Mouse (Mus musculus): ENCODE measurements around the gene Polr3b. TPM values are rescaled to one million over a fixed set of nuclear protein-coding genes. Genes with fewer than 3 reads are reported as not detected.

The Polr3b gene
- polyA plus RNA-seq (2012; rRNA removed): 8.1 and 8.3 TPM in 2 replicates

DNA sequence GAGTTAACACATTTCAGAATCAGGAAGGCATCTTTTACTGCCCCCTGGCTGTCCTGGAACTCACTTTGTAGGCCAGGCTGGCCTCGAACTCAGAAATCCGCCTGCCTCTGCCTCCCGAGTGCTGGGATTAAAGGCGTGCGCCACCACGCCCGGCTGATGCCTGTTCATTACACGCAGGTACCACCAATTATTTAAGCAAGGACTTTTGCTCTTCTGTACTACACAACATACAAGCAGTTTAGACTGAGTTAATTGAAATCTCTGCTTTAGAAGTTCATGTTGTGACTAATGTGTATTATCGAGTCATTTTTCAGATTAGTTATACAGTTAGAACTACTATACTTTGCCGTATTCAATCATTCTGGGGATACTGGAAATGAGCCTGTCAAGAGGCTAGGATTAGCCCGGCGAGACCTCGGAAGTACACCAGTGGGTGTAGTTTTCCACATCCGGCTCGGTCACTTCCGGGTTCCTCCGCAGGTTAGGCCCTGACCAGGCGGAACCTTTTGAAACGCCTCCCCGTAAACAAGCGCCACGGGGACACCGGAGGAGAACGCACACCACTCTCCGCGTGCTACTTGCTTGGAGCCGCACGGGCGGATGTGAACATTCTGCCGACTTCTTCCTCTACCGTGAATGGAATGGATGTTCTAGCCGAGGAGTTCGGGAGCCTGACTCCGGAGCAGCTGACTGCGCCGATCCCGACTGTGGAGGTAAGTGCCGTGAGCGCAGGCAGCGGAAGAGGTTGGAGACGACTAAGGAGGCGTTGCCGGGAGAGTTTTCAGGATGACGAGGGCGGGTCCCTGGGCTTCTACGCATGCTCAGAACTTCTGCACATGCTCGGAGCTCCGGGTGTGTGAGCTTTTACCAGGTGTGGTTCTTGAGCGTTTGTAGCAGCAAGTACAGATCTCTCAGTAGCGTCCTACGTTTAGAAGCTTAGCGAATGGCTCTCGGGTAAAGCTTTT lies at the start of gene Polr3b:
Gene Polr3b (plus strand): TSS at position 467 of the 965 bp plus-strand sequence.
- DNase-seq (ENCODE audit: extremely low spot score in 1 of 2, low spot score in 1 of 2): peak; percentile 91 to 98

DNA sequence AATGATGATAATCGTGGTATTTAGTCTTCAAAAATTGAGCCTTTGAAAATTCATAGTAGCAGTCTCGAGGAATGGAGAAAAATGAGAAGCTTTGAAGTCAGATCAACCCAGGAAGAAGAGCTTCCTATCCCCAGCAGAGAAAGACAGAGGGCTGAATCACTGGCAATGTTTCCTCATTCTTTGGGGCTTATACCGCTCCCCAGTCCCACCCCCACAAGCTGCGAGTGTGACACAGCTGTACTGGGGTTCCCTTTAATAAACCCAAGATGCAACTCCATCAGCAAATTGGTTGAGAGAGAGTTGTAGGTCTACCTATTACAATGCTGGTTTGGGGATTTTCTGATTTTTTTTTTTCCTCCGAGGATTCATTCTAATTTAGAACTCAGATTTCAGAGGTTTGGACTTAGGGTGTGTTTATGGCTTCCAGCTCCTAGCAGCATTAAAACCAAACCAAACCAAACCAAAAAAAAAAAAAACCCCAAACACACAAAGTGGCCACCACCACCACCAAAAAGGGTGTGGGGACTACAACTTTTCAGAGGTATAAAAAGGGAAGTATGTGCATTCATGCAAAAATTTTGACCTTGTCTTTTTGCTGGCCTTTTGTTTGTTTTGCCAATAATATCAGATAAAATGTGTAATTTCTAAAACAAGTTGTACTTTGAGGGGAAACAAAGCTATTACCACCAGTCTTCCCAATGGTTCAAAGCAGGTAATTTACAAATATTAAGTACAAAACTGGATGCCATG lies 48.2 kb upstream of the Polr3b start:
- no peak for DNase-seq (ENCODE audit: extremely low spot score in 1 of 2, low spot score in 1 of 2)

GRCm38 (mm10) chr10:84576029-84576394 lies 46.1 kb upstream of the Polr3b start:
- DNase-seq (ENCODE audit: extremely low spot score in 1 of 2, low spot score in 1 of 2): no peak

- DNase-seq (ENCODE audit: extremely low spot score in 1 of 2, low spot score in 1 of 2): peak; percentile 89 to 94
Measured at GRCm38 (mm10) chr10:84576395-84577070, 45.6 kb upstream of the Polr3b start, which contains the start of gene Tcp11l2. Gene Tcp11l2, plus strand, starts transcription at chr10:84576626.

GRCm38 (mm10) chr10:84577071-84577727 lies 44.9 kb upstream of the Polr3b start:
- DNase-seq (ENCODE audit: extremely low spot score in 1 of 2, low spot score in 1 of 2): peak; percentile 41 to 65

GRCm38 (mm10) chr10:84578738-84579137 lies 43.4 kb upstream of the Polr3b start:
- no peak for DNase-seq (ENCODE audit: extremely low spot score in 1 of 2, low spot score in 1 of 2)

DNA sequence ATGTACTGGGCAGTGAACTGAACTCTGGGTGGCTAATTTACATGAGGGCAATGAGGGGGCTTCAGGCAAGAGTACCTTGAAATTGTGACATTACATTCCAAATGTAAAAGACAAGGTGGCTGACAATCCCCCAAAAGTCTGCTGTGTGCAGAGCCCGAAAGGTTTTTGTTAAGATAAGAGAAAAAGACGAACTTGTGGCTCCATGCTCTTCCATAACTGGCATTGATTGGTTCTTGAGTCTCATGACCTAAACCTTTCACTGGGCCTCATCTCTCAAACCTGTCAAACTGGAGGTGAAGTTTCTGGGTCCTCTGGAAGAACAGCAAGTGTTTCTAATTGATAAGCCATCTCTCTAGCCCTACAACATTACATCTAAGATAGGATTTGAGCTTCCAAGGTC lies 42.6 kb upstream of the Polr3b start:
- DNase-seq (ENCODE audit: extremely low spot score in 1 of 2, low spot score in 1 of 2): no peak

DNA sequence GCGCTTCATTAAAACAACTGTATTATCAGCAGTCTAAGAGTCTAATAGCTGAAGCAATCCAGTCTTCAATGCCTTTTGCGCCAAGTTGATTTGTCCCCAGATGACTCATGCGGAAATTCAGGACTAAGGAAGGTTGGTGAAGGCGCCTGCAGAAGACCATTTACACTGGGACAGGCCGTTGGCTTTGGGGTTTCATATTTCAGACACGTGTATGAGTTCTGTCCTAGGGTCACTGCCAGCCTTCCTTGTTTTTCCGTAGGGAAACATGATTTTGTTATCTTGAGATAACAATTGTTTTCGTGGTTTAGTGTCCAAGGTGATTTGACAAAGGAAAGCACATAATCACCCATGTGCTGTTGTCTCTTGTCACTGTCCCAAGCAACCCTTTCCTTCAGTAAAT lies 40.9 kb upstream of the Polr3b start:
- DNase-seq (ENCODE audit: extremely low spot score in 1 of 2, low spot score in 1 of 2): no peak

DNA sequence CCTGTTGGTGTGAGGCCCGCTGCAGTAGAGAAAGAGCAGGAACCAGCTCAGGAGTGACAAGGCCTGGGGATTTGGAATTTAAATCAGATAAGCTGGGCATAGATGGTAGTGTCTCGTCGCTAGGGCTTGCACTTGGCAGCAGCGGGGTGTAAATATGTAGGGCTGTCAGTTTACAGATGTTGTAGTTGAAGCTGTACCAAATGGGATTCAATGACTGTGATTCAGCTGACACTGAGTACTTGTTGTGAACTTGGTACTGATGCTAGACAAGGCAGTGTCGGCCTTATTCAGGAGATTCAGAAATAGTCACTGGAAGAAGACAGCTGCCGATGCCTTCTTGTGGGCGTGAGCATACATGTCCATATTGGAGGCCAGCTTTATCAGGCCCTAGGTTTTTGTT lies 39.9 kb upstream of the Polr3b start:
- peak in 1 of 2 experiments; percentile 30 for DNase-seq (ENCODE audit: extremely low spot score in 1 of 2, low spot score in 1 of 2)

GRCm38 (mm10) chr10:84584451-84585293 lies 37.4 kb upstream of the Polr3b start:
- no peak for DNase-seq (ENCODE audit: extremely low spot score in 1 of 2, low spot score in 1 of 2)

- DNase-seq (ENCODE audit: extremely low spot score in 1 of 2, low spot score in 1 of 2): no peak
Measured at GRCm38 (mm10) chr10:84585294-84585650, 36.8 kb upstream of the Polr3b start.

DNA sequence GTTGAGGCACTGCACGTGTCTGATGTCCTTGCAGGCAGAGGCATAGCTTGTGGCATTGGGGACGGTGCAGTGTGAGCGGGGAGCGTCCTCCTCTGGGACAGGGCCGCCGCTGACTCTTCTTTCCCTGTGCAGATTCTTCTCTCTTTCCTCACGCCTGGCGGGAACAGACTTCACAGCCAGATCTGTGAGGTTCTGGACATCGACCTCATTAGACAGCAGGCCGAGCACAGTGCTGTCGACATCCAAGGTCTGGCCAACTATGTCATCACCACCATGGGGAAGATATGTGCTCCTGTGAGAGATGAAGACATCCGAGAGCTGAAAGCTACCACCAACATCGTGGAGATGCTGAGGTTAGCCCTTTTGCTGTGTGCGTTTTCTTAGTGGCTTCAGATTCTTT lies 31.1 kb upstream of the Polr3b start:
- no peak for DNase-seq (ENCODE audit: extremely low spot score in 1 of 2, low spot score in 1 of 2)

DNA sequence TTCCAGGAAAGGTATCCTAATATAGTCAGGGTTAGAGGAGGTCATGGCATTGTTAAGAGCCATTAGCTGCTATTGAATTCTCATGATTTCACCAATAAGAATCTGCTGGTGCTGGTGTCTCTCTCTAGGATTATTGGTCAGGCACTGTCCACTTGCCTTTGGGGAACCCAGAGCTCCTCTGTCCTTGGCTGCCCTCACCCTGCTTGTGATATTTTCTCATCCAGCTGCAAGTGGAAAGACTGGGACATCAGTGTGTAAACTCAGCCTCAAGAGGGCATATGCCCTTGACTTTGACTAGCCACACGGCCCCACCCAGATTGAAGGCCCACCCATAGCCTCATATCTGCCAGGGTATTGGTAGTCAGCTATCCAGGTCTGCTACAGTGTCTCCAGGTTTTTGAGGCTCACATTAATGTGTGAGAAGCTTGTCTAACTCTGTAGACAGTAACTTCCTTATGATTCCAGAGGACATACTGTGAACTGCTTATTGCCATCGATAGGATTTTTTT lies 30.4 kb upstream of the Polr3b start:
- no peak for DNase-seq (ENCODE audit: extremely low spot score in 1 of 2, low spot score in 1 of 2)

DNA sequence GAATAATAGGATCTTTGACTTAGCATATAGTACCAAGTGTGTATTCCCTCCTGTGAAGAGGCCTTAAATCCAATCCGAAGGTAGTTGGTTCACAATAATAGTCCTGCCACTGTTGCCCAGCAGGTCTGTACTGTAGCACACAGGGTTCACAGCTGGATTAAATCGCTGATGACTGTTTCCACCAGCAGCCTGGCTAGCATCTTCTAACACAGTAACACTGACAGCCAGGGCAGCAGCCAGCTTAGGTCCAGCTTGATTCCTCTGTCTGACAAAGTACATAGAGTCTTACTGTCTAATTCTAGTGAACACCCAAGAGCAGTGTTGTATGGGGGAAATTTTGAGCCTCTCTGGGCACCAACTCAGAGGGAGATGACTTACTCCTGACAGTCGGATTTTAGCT lies 29.3 kb upstream of the Polr3b start:
- DNase-seq (ENCODE audit: extremely low spot score in 1 of 2, low spot score in 1 of 2): no peak

DNA sequence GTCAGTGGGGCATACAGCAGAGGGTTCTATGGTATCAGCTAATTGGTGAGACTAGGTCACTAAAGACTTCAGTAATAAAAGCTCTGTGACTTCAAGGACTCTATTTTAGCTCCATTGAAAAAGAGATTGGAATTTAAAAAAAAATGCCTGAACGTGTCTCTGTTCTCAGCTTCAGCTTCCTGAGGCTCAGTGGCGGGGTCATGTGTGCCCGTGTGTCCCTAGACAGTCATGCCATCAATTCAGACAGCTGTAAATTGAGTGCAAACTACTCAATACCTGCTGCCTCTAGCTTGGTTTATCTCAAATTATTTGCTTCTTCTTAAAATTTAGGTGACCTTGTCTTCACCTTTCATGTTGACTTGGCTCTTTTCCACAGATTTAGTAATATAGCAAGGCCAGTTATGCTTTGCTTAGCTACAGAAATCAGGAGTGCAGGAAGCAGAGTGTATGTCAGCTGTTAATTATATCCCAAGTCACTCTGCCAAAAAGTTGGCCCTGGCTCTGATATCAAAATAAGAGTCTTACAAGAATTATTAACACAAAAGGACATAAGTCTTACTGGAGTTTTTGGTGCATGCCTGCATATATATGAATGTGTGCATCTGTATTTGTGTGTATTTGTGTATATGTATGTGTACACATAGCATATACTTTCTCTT lies 24.8 kb upstream of the Polr3b start:
- no peak for DNase-seq (ENCODE audit: extremely low spot score in 1 of 2, low spot score in 1 of 2)

GRCm38 (mm10) chr10:84598172-84598571 lies 23.9 kb upstream of the Polr3b start:
- DNase-seq (ENCODE audit: extremely low spot score in 1 of 2, low spot score in 1 of 2): no peak

DNA sequence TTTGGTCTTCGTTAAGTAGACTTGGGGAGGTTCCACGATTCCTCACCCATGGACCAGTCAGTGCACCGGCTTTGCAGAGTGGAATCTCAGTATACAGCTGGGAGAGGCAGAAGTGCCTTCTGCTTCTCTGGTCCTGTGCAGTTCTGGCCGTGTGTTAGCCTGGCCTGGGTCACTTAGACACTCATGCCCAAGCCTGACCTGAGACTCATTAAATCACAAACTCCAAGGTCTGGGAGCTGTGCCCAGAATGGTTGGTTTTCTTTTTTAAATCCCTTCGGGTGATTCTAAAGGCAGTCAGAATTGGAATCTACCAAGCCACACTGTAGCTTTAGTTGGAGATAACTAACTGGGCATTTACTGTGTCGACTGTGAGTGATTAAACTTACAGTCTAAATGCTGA lies 22.0 kb upstream of the Polr3b start:
- no peak for DNase-seq (ENCODE audit: extremely low spot score in 1 of 2, low spot score in 1 of 2)

GRCm38 (mm10) chr10:84604335-84604734 lies 17.8 kb upstream of the Polr3b start:
- DNase-seq (ENCODE audit: extremely low spot score in 1 of 2, low spot score in 1 of 2): no peak

GRCm38 (mm10) chr10:84608361-84608760 lies 13.7 kb upstream of the Polr3b start:
- DNase-seq (ENCODE audit: extremely low spot score in 1 of 2, low spot score in 1 of 2): no peak
